Mouse (Mus musculus): ENCODE results near the gene Fam83d. TPM values are rescaled to one million over a fixed set of nuclear protein-coding genes. Genes with fewer than 3 reads are reported as not detected.

Fam83d gene
- 6.8 TPM for polyA plus RNA-seq (2014; fragmentation: Illumina TruSeq; extraction: RNeasy Lipid Tissue Mini Kit (QIAGEN cat#74804); ENCODE audit: low read depth, low replicate concordance)

DNA sequence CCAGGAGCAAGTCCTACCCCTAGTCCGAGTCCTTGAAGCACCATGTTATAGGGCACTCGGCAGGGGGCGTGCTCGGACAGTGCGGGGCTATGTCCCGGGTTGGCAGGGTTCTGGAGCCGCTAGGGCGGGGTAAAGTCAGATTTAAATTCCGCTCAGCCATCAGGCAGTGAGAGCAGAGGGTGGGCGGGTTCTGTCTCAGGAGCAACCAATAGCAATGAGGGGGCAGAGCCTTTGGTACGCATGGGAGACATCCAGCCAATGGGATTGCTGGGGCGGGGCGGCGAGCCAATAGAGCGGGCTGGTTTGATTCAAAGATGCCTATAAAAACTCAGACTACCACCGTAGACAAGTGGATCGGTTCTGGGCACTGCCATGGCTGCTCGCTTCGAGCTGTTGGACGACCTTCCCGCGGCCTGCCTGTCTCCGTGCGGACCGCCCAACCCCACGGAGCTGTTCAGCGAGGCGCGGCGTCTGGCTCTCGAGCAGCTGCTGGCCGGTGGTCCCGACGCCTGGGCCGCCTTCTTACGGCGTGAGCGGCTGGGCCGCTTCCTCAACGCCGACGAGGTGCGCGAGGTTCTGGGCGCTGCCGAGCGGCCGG, at the start of gene Fam83d:
Gene Fam83d, plus strand, starts transcription at position 352 of the 598 bp plus-strand sequence.

GRCm38 (mm10) chr2:158794494-158795004, 26.7 kb downstream of the Fam83d start, which contains the start of gene Dhx35:
Gene Dhx35 (plus strand): TSS chr2:158794807.

Other genes starting within 250 kb of the Fam83d start
- not detected for gene Slc32a1, start 157.3 kb upstream of the Fam83d start, polyA plus RNA-seq (2014; fragmentation: Illumina TruSeq; extraction: RNeasy Lipid Tissue Mini Kit (QIAGEN cat#74804); ENCODE audit: low read depth, low replicate concordance)
- 0.38 TPM for gene Actr5, start 143.2 kb upstream of the Fam83d start, polyA plus RNA-seq (2014; fragmentation: Illumina TruSeq; extraction: RNeasy Lipid Tissue Mini Kit (QIAGEN cat#74804); ENCODE audit: low read depth, low replicate concordance)
- 0.98 TPM for gene Ppp1r16b, start 102.7 kb upstream of the Fam83d start, polyA plus RNA-seq (2014; fragmentation: Illumina TruSeq; extraction: RNeasy Lipid Tissue Mini Kit (QIAGEN cat#74804); ENCODE audit: low read depth, low replicate concordance)
- gene Dhx35, start 26.7 kb downstream of the Fam83d start, polyA plus RNA-seq (2014; fragmentation: Illumina TruSeq; extraction: RNeasy Lipid Tissue Mini Kit (QIAGEN cat#74804); ENCODE audit: low read depth, low replicate concordance), result 8.1 TPM